Mouse (Mus musculus) midbrain, embryonic 14.5 days (tissue): ENCODE data around the gene Chchd4. TPM values are rescaled to one million over a fixed set of nuclear protein-coding genes. Genes with fewer than 3 reads are reported as not detected.
A peak's percentile ranks its signal among the peaks of the same experiment; 100 is the strongest.

Experiments
- ATAC-seq: fragments of 200-750 bp; cut with Nextera tagmentation; 2 replicates; pipeline ENCODE4 v1.8.0; 2017; ENCODE audit warnings: moderate number of reproducible peaks, moderate library complexity; ENCODE audit not compliant: low FRiP score, low TSS enrichment
- DNase-seq: peaks from one replicate; pipeline ENCODE4 v3.0.0-alpha.2; 2015
- H3K27ac ChIP-seq: fragments of 300-500 bp; sonication (generic); replicated peaks from 2 replicates; pipeline ENCODE4 v1.5.1; 2014; ENCODE audit warnings: mild to moderate bottlenecking, low read depth, low read length, moderate library complexity
- H3K27me3 ChIP-seq: fragments of 300-500 bp; sonication (generic); 2 replicates; pipeline ENCODE4 v1.6.1; 2014; ENCODE audit warnings: low read length, control low read depth, mixed read lengths; ENCODE audit not compliant: control insufficient read depth, insufficient read depth
- H3K36me3 ChIP-seq: fragments of 300-500 bp; sonication (generic); 2 replicates; pipeline ENCODE4 v1.6.1; 2014; ENCODE audit warnings: low read length, control low read depth; ENCODE audit not compliant: control insufficient read depth, insufficient read depth
- H3K4me1 ChIP-seq: fragments of 300-500 bp; sonication (generic); 2 replicates; pipeline ENCODE4 v1.6.1; 2014; ENCODE audit warnings: mild to moderate bottlenecking, antibody characterized with exemption, low read length, control low read depth; ENCODE audit not compliant: control insufficient read depth, insufficient read depth
- H3K4me2 ChIP-seq: fragments of 300-500 bp; sonication (generic); 2 replicates; pipeline ENCODE4 v1.6.1; 2014; ENCODE audit warnings: mild to moderate bottlenecking, low read length, moderate library complexity
- H3K4me3 ChIP-seq: fragments of 300-500 bp; sonication (generic); replicated peaks from 2 replicates; pipeline ENCODE4 v1.5.1; 2014; ENCODE audit warnings: low read depth, low read length
- H3K9ac ChIP-seq: fragments of 300-500 bp; sonication (generic); replicated peaks from 2 replicates; pipeline ENCODE4 v1.6.1; 2014; ENCODE audit warnings: mild to moderate bottlenecking, low read length, moderate library complexity
- H3K9me3 ChIP-seq: fragments of 300-500 bp; sonication (generic); 2 replicates; pipeline ENCODE4 v1.6.1; 2016; ENCODE audit warnings: low read length, control low read depth, mixed read lengths; ENCODE audit not compliant: control insufficient read depth
- WGBS: fragments of 180-500 bp; shearing (Covaris S2); extraction: QIAGEN DNeasy Blood & Tissue Kit; methylation state at CpG from one replicate; pipeline ENCODE4 v1.1.7; 2014; 5-methylcytosine and 5-hydroxymethylcytosine counted together
- polyA plus RNA-seq: library from polyadenylated mRNA; unstranded; fragments of >200 nt; fragmentation: Nextera tagmentation; extraction: Ambion mirVana; gene quantifications from 2 replicates; pipeline ENCODE4 v1.2.1, GENCODE M21; 2014

Gene Chchd4
- polyA plus RNA-seq, 1 experiment from 2014 or later = 31.6 TPM

DNA sequence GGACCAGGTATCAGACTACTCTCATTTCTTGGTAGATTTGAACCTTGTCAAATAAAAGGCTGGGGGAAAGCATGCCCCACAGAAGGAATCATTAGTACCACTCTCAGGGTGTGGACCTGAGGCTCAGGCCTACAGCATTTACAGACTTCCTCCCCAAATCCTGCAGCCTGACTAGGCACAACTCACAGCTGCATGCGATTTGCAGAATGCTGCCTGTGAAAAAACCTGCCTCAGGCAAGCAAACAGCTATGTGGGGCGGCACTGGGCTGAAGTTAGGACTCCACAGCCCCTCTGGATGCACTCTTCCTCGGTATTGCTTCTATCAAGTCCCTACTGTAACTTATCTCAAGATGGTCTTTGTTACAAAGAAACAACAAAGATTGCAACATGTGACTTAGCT, 34.7 kb upstream of the Chchd4 start:
- no peaks in the 10 kb centered on the region for H3K9me3 ChIP-seq
- peaks cover 67% of the 10 kb centered on the region for H3K36me3 ChIP-seq
- no peak for ATAC-seq
- WGBS = 91% methylated on average over 3 of the region's 3 CpGs
- H3K27me3 ChIP-seq = no peaks in the 10 kb centered on the region
- no peak overlapping the region for H3K4me2 ChIP-seq
- no peak for DNase-seq
- H3K4me1 ChIP-seq = no peaks in the 10 kb centered on the region
- no peak overlapping the region for H3K4me3 ChIP-seq
- no peak overlapping the region for H3K9ac ChIP-seq
- no peak overlapping the region for H3K27ac ChIP-seq

DNA sequence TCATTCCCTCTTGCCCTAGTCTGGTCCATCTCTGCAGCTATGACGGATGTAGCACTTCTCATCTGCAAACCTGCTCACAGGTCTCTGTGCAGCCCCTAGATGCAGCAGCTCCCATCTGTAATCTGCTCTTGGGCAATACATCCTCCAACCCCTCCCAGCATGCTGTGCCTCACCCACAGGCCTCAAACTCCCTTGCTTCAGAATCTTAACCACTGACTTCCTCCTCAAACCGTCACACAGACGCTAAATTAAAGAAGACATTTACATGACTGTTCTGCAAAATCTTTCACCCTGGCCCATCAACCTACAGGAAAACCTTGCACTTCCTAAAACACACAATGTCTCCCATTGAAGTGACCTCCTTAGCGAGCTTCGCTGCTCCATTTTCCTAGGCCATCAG, 32.7 kb upstream of the Chchd4 start:
- ATAC-seq (no peak), DNase-seq (no peak)
- Histone ChIP-seq H3K9ac (no peak overlapping the region), H3K36me3 (peaks cover 86% of the 10 kb centered on the region), H3K27ac (no peak overlapping the region), H3K4me2 (no peak overlapping the region), H3K4me1 (no peaks in the 10 kb centered on the region), H3K9me3 (no peaks in the 10 kb centered on the region), H3K27me3 (no peaks in the 10 kb centered on the region), H3K4me3 (no peak overlapping the region)
- 94% methylated on average over 5 of the region's 5 CpGs for WGBS

DNA sequence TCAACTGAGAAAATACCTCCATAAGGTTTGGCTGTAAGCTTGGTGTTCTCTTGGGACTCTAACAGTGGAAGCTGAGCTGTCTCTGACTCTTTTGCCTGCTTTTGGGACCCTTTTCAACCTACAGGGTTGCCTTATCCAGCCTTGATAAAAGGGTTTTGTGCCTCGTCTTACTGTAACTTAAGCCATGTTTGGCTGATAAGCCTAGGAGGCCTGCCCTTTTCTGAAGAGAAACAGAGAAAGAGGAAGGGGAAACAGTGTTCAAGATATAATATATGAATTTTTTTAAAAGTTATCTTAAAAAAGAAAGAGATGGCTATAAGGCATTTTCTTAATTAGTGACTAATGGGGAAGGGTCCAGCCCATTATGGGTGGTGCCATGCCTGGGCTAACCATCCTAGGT, 30.0 kb upstream of the Chchd4 start:
- H3K9ac ChIP-seq = no peak overlapping the region

DNA sequence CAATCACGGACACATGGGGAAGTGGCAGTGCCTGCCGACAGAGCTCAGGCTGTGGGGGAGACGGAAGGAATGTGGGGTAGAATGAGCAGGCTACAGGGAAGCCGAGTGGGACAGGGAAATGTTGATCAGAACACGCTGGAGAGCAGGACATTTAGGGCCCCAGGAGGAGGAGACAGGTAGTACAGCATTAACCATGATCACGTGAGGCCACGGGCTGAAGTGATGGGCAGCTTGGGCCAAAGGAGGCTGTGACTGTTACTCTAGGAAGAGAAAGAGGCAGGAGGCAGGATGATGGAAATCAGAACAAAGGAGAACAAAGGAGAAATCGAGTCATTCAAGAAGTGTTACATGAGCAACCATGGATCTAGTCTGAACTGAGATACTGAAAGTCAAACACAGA, 21.2 kb upstream of the Chchd4 start:
- no peak for DNase-seq
- H3K4me3 ChIP-seq = no peak overlapping the region
- no peak overlapping the region for H3K4me2 ChIP-seq
- 94% methylated on average over 8 of the region's 8 CpGs for WGBS
- no peaks in the 10 kb centered on the region for H3K27me3 ChIP-seq
- ATAC-seq = no peak
- no peak overlapping the region for H3K27ac ChIP-seq
- H3K36me3 ChIP-seq = peaks cover 95% of the 10 kb centered on the region
- no peaks in the 10 kb centered on the region for H3K4me1 ChIP-seq
- no peak overlapping the region for H3K9ac ChIP-seq
- H3K9me3 ChIP-seq = no peaks in the 10 kb centered on the region

More for the DNA sequence above, 30.0 kb upstream of the Chchd4 start:
- no peak overlapping the region for H3K4me2 ChIP-seq
- ATAC-seq = no peak
- no peaks in the 10 kb centered on the region for H3K27me3 ChIP-seq
- DNase-seq = no peak
- H3K36me3 ChIP-seq = peaks cover 99% of the 10 kb centered on the region
- 95% methylated on average over 1 of the region's 1 CpGs for WGBS
- no peaks in the 10 kb centered on the region for H3K9me3 ChIP-seq
- no peak overlapping the region for H3K4me3 ChIP-seq
- H3K27ac ChIP-seq = no peak overlapping the region
- no peaks in the 10 kb centered on the region for H3K4me1 ChIP-seq

DNA sequence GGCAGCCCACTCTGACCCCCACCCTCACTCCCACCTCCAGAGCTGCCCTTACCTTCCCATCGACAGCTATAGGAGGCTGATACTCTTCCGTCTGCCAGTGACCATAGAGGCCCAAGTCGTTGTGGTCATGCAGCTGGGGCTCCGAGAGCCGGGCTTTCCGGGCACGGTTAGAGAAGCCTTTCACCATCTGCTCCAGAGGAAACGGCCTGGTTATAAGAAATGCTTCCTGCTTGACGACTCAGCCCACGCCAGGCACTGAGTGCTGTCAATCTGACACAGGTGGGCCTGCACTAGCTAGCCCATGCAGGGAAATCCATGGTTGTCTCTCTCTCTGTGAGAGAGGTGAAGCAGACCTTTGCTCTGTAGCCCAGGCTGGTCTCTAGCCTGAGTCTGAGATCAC, 19.7 kb upstream of the Chchd4 start:
- Histone ChIP-seq H3K27ac (no peak overlapping the region), H3K9ac (no peak overlapping the region), H3K4me3 (no peak overlapping the region), H3K27me3 (no peaks in the 10 kb centered on the region), H3K4me1 (no peaks in the 10 kb centered on the region), H3K36me3 (peaks cover 95% of the 10 kb centered on the region), H3K4me2 (no peak overlapping the region), H3K9me3 (no peaks in the 10 kb centered on the region)
- ATAC-seq (no peak), DNase-seq (no peak)
- WGBS = 90% methylated on average over 10 of the region's 10 CpGs

DNA sequence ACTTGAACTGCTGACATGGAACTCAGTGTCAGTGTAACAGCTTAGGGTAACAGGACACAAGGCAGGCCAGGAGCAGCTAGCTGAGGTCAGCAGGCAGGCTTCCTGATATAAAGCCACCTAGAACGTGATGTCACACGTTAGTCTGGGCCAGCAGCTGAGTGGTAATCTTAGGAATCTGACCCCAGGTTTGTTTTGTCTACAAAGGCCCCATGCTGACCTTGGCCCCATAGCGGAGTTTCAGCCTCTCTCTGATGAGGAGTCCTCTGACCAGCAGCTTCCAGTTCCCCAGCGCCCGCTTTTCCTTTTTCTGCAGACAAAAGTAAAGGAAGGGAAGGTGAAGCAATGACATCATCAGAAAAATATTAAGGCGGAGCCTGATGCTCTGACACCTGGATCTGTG, 17.7 kb upstream of the Chchd4 start:
- Histone ChIP-seq H3K4me3 (no peak overlapping the region), H3K4me1 (no peaks in the 10 kb centered on the region), H3K9me3 (no peaks in the 10 kb centered on the region), H3K4me2 (no peak overlapping the region), H3K9ac (no peak overlapping the region), H3K27me3 (no peaks in the 10 kb centered on the region), H3K27ac (no peak overlapping the region), H3K36me3 (peaks cover 95% of the 10 kb centered on the region)
- WGBS = 76% methylated on average over 6 of the region's 6 CpGs
- DNase-seq = no peak
- no peak for ATAC-seq

DNA sequence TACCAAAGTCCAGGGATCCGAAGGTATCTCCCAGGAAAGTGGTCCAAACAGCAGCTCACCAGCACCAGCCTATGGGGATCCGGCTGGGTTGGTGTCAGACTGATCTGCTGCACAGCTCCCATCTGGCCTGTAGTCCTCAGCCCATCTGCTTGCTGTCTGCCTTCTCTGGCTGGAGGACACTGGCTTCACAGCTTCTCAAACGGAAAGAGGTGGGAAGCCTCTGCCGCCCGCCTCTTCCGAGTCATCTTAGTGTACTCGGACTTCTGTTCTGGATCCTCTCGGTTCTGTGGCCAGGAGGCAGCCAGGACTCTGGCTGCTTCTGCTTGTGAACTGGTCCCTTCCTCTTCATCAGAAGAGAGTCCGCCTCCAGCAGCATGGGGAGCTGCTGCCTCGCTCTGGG, 16.5 kb upstream of the Chchd4 start:
- Histone ChIP-seq H3K27ac (no peak overlapping the region), H3K36me3 (peaks cover 95% of the 10 kb centered on the region), H3K9ac (no peak overlapping the region), H3K27me3 (no peaks in the 10 kb centered on the region), H3K4me1 (no peaks in the 10 kb centered on the region), H3K4me3 (no peak overlapping the region), H3K4me2 (no peak overlapping the region), H3K9me3 (no peaks in the 10 kb centered on the region)
- 87% methylated on average over 10 of the region's 10 CpGs for WGBS
- ATAC-seq (no peak), DNase-seq (no peak)

DNA sequence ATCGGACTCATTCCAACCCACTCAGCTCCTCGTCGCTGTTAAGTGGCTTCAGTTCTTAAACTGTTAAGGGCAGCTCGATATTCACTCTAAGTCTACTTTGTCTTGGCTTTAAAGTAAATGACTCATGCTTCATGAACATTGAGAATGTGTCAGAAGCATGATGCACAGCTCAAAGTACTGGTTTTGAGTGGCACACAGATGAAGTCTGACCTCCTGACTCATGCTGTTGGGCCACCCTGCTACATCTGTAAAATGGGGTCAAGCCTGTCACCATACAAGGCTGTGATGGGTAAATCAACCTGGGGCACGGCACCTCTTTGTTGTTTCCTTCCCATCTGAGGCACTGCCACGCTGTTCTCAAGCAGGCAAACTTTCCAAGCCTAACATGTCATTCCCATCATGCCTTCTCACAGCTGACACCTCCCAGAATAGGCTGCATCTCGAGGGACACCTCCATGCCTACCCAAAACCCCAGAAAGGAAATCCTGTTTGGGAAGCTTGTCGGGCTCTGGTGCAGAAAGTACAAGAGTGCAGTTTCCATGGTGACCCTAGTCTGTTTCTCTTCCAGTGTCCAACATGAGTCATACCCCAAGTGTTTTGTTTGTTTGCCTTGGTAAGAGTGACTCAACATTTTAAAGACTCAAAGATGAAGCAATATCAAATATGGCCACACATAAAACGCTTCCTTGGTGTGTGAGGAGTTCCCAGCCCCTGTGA, 15.3 kb upstream of the Chchd4 start:
- H3K9me3 ChIP-seq = no peaks in the 10 kb centered on the region
- no peaks in the 10 kb centered on the region for H3K27me3 ChIP-seq
- no peak overlapping the region for H3K4me2 ChIP-seq
- peaks cover 97% of the 10 kb centered on the region for H3K36me3 ChIP-seq
- ATAC-seq (no peak), DNase-seq (peak; percentile 1)
- H3K4me3 ChIP-seq = no peak overlapping the region
- H3K4me1 ChIP-seq = no peaks in the 10 kb centered on the region
- no peak overlapping the region for H3K27ac ChIP-seq
- WGBS = 88% methylated on average over 9 of the region's 9 CpGs
- H3K9ac ChIP-seq = no peak overlapping the region

DNA sequence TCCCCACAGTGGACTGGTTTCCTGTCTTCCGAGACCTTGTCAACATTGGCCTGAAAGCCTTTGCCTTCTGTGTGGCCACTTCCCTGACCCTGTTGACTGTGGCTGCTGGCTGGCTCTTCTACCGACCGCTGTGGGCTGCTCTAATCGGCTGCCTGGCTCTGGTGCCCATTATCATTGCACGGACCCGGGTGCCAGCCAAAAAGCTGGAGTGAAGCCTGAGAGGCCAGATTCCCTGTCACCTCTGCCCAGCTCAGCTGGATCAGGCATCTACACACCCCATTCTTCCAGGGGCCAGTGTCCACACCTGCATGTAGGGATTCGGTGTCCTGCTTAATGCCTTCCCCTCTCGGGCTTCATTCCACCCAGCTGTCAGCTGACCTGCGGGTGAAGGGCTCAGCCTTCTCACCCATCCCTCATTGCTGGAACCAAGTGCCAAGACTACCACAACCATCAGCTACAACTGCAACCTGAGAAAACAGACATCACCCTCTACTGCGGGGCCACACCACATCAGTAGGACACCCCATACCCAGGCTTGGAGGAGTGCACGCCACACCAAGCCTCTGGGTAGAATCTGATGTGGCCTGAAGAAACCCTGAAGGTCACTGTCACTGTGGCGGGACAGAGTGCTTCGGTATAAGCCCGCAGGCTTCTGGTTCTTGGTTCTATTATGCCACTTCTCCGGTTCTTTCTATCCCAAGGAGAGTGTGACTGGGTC, 13.5 kb upstream of the Chchd4 start:
- DNase-seq = no peak
- Histone ChIP-seq H3K36me3 (peaks cover 97% of the 10 kb centered on the region), H3K4me2 (no peak overlapping the region), H3K27me3 (no peaks in the 10 kb centered on the region), H3K9ac (no peak overlapping the region), H3K4me3 (no peak overlapping the region), H3K9me3 (no peaks in the 10 kb centered on the region), H3K27ac (no peak overlapping the region), H3K4me1 (no peaks in the 10 kb centered on the region)
- ATAC-seq = no peak
- 92% methylated on average over 15 of the region's 15 CpGs for WGBS
